Mouse (Mus musculus) heart, postnatal 14 days (tissue): ENCODE measurements around the gene 4930480E11Rik. TPM values are rescaled to one million over a fixed set of nuclear protein-coding genes. Genes with fewer than 3 reads are reported as not detected.
"Not testable (repeated sequence)": the region's sequence is repeated elsewhere in the genome, so short reads cannot be mapped to it uniquely, and the experiment has no call there.

ENCODE experiments used
- DNase-seq, 2 experiments: peaks; one replicate each; pipeline ENCODE4 v3.0.0; 2021 to 2022
- intact Hi-C: fragments of 180-260 bp; cut with DNase I; formaldehyde crosslinking; loops from one replicate; pipeline ENCODE4 v1.15.1; 2025
- long read RNA-seq, 2 experiments: library from polyadenylated mRNA; stranded (forward); transcript quantifications; one replicate each; pipeline ENCODE4 v2.0.0; 2021
- total RNA-seq, 2 experiments: library from RNA; stranded (reverse); gene quantifications; 2 replicates each; pipeline ENCODE4 v1.2.3; 2021

The 4930480E11Rik gene
- not detected for total RNA-seq
- long read RNA-seq, experiment 1, result 0 reads
- long read RNA-seq, experiment 2, result 0 reads

- intact Hi-C loops, result no loop called here
- no peak for DNase-seq
Observed at GRCm38 (mm10) chrX:78369343-78369742, at the start of gene 4930480E11Rik. TSS of gene 4930480E11Rik (plus strand) at chrX:78369643.

DNA sequence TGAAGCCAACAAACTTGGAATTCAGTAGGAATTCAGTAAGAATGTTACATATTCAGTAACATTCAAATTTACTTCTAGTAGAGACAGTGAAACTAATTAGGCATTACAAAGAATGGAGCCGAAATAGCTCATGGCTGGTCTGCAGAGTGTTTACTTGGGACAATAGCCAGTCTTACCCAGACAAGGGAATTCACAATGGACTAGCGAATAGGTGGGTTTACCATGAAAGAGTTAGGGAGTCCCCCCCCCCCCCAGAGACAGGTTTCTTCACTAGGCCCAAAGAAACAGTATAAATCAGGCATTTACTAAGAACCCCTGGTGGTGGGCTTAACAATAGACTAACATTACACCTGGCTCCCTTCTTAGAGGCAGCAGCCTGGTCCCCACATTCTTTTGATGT lies 33.9 kb downstream of the 4930480E11Rik start:
- intact Hi-C loops, DNase-seq: not testable (repeated sequence)

Other genes starting within 250 kb of the 4930480E11Rik start
- not detected for gene Gm5938, start 244.2 kb upstream of the 4930480E11Rik start, total RNA-seq
- not detected for gene Obp1b, start 182.9 kb upstream of the 4930480E11Rik start, total RNA-seq
- gene Gm14743, start 123.7 kb upstream of the 4930480E11Rik start, total RNA-seq, result not detected
- 10 to 100 TPM in 1 of 2 experiments, 1 to 10 TPM in 1; 8.4 to 10.9 TPM for gene Prrg1, start 214.3 kb downstream of the 4930480E11Rik start, total RNA-seq